Mouse (Mus musculus) heart, postnatal 0 days (tissue): ENCODE data around the gene Arg1.

Source experiments
- CTCF ChIP-seq: IDR thresholded peaks from 2 replicates; pipeline ENCODE4 v1.5.1; 2016; ENCODE audit warnings: antibody characterized with exemption, control low read depth, low read depth
- EP300 ChIP-seq: IDR thresholded peaks from 2 replicates; pipeline ENCODE4 v1.6.1; 2016; ENCODE audit warnings: antibody characterized with exemption, low read depth

GRCm38 (mm10) chr10:24951575-24951974 lies 24.3 kb upstream of the Arg1 start:
- no peak for TF ChIP-seq CTCF
- no peak for TF ChIP-seq EP300
